Mouse (Mus musculus): ENCODE measurements at regions not wholly inside any gene's neighbourhood (a gene's known extent, or its start where the extent isn't known, plus 50 kb on each side); places are given as distances from the start of the nearest gene placed in this dataset.

DNA sequence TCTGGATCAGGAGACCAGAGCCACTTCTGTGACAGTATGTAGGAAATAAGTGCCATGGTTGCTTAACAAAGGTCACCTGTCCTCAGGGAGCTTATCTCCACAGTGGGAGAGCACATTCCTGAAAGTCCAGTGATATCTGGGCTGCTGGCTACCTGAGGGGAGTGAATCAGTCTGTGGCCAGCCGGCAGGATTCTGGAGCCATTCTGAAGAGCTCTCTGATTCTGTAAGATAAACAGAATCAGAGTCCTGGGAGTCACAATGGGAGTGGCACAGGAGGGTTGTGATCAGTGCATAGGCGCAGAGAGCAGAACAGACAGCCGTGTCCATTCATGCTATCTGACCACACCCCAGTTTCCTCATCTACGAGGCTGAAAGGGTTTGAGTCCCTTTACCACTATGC, 116.0 kb upstream of the Slc22a23 start:
- H3K9me3 ChIP-seq (ENCODE audit: control insufficient read depth, low read length), result no peaks in the 10 kb centered on the region
- no peaks in the 10 kb centered on the region for H3K4me1 ChIP-seq (replicated peaks; ENCODE audit: control insufficient read depth, insufficient read depth)
- no peaks in the 10 kb centered on the region for H3K36me3 ChIP-seq (ENCODE audit: control insufficient read depth, insufficient read depth, low read length)
- H3K9ac ChIP-seq (ENCODE audit: low read length), result no peak overlapping the region
- no peak for DNase-seq (ENCODE audit: low spot score)
- no peak overlapping the region for H3K4me2 ChIP-seq (replicated peaks; ENCODE audit: low read depth)
- ATAC-seq (ENCODE audit: low FRiP score, low TSS enrichment), result no peak
- no peak overlapping the region for H3K4me3 ChIP-seq (ENCODE audit: low read depth, low read length)
- no peak overlapping the region for H3K27ac ChIP-seq (replicated peaks)
- TF ChIP-seq EP300 (optimal IDR thresholded peaks at IDR 0.05) (no peak), CTCF (IDR thresholded peaks at IDR 0.05; ENCODE audit: low read depth) (no peak)
- H3K27me3 ChIP-seq (ENCODE audit: control insufficient read depth, insufficient read depth, low read length), result no peaks in the 10 kb centered on the region
- 32% methylated on average over 4 of the region's 4 CpGs for WGBS

- TF ChIP-seq EP300 (optimal IDR thresholded peaks at IDR 0.05), result no peak
- DNase-seq (ENCODE audit: low spot score), result no peak
- H3K27me3 ChIP-seq (ENCODE audit: control insufficient read depth, insufficient read depth, low read length), result no peaks in the 10 kb centered on the region
- H3K9ac ChIP-seq (ENCODE audit: low read length), result no peak overlapping the region
- no peak overlapping the region for H3K27ac ChIP-seq (replicated peaks)
- H3K36me3 ChIP-seq (ENCODE audit: control insufficient read depth, insufficient read depth, low read length), result no peaks in the 10 kb centered on the region
- H3K4me1 ChIP-seq (replicated peaks; ENCODE audit: control insufficient read depth, insufficient read depth), result no peaks in the 10 kb centered on the region
- no peaks in the 10 kb centered on the region for H3K9me3 ChIP-seq (ENCODE audit: control insufficient read depth, low read length)
- no peak overlapping the region for H3K4me3 ChIP-seq (ENCODE audit: low read depth, low read length)
- no peak for ATAC-seq (ENCODE audit: low FRiP score, low TSS enrichment)
- no peak overlapping the region for H3K4me2 ChIP-seq (replicated peaks; ENCODE audit: low read depth)
- 37% methylated on average over 3 of the region's 3 CpGs for WGBS
Measured at GRCm38 (mm10) chr13:34456051-34456450, 111.1 kb upstream of the Slc22a23 start.

GRCm38 (mm10) chr13:34446806-34447205, 101.8 kb upstream of the Slc22a23 start:
- Histone ChIP-seq H3K27ac (replicated peaks) (no peak overlapping the region), H3K9ac (ENCODE audit: low read length) (no peak overlapping the region), H3K4me1 (replicated peaks; ENCODE audit: control insufficient read depth, insufficient read depth) (no peaks in the 10 kb centered on the region), H3K36me3 (ENCODE audit: control insufficient read depth, insufficient read depth, low read length) (no peaks in the 10 kb centered on the region), H3K27me3 (ENCODE audit: control insufficient read depth, insufficient read depth, low read length) (no peaks in the 10 kb centered on the region), H3K4me2 (replicated peaks; ENCODE audit: low read depth) (no peak overlapping the region), H3K9me3 (ENCODE audit: control insufficient read depth, low read length) (no peaks in the 10 kb centered on the region), H3K4me3 (ENCODE audit: low read depth, low read length) (no peak overlapping the region)
- ATAC-seq (ENCODE audit: low FRiP score, low TSS enrichment) (no peak), DNase-seq (ENCODE audit: low spot score) (no peak)
- TF ChIP-seq EP300 (optimal IDR thresholded peaks at IDR 0.05) (no peak), CTCF (IDR thresholded peaks at IDR 0.05; ENCODE audit: low read depth) (no peak)

DNA sequence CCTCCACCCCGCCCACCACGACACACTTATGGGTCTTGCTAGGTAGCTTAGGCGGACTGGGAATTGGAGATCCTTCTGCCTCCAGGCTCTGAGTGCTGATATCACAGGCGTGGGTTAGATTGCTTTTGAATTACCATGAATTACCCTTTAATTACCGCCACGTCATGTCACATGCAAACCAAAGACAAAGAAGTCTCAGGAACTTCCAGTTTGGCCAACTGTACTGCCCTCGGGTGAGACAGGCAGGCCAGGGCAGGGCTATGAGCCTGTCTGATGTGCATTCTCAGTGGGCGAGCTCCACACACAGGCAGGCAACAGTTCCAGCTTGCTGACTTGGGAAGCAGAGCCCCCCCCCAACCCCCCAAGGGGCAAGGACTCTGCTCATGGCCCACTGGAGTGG, 101.3 kb upstream of the Slc22a23 start:
- ATAC-seq (ENCODE audit: low FRiP score, low TSS enrichment), result no peak
- DNase-seq (ENCODE audit: low spot score), result no peak
- 65% methylated on average over 8 of the region's 8 CpGs for WGBS

DNA sequence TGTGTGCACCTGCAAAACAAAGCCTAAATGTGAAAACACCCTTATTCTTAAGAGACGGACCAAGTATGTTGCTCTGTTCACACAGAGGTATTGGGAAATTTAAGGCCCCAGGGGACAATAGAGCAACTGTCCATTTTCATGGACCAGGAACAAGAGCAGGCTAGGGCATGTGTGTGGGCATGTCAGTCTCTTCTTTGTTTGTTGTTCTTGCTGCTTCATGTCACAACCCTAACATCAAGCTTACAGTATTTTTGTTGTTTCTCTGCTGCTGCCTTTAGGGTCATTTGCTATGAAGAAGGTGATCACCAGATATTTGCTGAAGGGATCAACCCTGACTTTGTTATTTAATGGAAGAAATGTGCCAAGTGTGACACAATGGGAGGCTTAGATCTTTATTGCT, 96.4 kb upstream of the Slc22a23 start:
- no peak overlapping the region for H3K27ac ChIP-seq (replicated peaks)
- no peak overlapping the region for H3K9ac ChIP-seq (ENCODE audit: low read length)
- no peak for DNase-seq (ENCODE audit: low spot score)
- H3K4me2 ChIP-seq (replicated peaks; ENCODE audit: low read depth), result no peak overlapping the region
- H3K36me3 ChIP-seq (ENCODE audit: control insufficient read depth, insufficient read depth, low read length), result no peaks in the 10 kb centered on the region
- no peak for ATAC-seq (ENCODE audit: low FRiP score, low TSS enrichment)
- TF ChIP-seq EP300 (optimal IDR thresholded peaks at IDR 0.05) (no peak), CTCF (IDR thresholded peaks at IDR 0.05; ENCODE audit: low read depth) (no peak)
- H3K9me3 ChIP-seq (ENCODE audit: control insufficient read depth, low read length), result no peaks in the 10 kb centered on the region
- no peaks in the 10 kb centered on the region for H3K4me1 ChIP-seq (replicated peaks; ENCODE audit: control insufficient read depth, insufficient read depth)
- 56% methylated on average over 1 of the region's 1 CpGs for WGBS
- no peaks in the 10 kb centered on the region for H3K27me3 ChIP-seq (ENCODE audit: control insufficient read depth, insufficient read depth, low read length)
- H3K4me3 ChIP-seq (ENCODE audit: low read depth, low read length), result no peak overlapping the region

More for the DNA sequence above, 101.3 kb upstream of the Slc22a23 start:
- Histone ChIP-seq H3K4me2 (replicated peaks; ENCODE audit: low read depth) (no peak overlapping the region), H3K9ac (ENCODE audit: low read length) (no peak overlapping the region), H3K27ac (replicated peaks) (no peak overlapping the region), H3K36me3 (ENCODE audit: control insufficient read depth, insufficient read depth, low read length) (no peaks in the 10 kb centered on the region), H3K27me3 (ENCODE audit: control insufficient read depth, insufficient read depth, low read length) (no peaks in the 10 kb centered on the region), H3K4me3 (ENCODE audit: low read depth, low read length) (no peak overlapping the region), H3K9me3 (ENCODE audit: control insufficient read depth, low read length) (no peaks in the 10 kb centered on the region), H3K4me1 (replicated peaks; ENCODE audit: control insufficient read depth, insufficient read depth) (no peaks in the 10 kb centered on the region)
- TF ChIP-seq EP300 (optimal IDR thresholded peaks at IDR 0.05), result no peak
- no peak for TF ChIP-seq CTCF (IDR thresholded peaks at IDR 0.05; ENCODE audit: low read depth)

DNA sequence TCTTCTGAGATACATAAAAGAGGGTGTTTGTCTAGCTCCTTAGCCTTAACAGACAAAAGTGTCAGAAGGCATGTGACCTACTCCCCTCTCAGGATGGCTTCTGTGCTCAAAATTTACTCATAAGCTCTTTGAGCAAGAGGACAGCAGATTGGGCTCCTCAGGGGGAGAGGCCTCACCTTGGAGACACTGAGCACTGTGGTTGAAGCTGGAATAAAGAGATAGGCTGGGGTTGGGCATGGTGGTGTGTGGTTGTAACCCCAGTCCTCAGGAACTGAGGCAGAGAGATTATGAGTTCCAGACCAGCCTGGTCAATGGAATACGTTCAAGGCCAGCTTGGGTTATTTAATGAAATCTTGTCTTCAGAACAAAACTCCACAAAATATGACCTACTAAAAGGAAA, 82.5 kb upstream of the Slc22a23 start:
- ATAC-seq (ENCODE audit: low FRiP score, low TSS enrichment), result no peak
- WGBS, result 100% methylated on average over 1 of the region's 1 CpGs

More for the DNA sequence above, 82.5 kb upstream of the Slc22a23 start:
- no peaks in the 10 kb centered on the region for H3K4me1 ChIP-seq (replicated peaks; ENCODE audit: control insufficient read depth, insufficient read depth)
- H3K9me3 ChIP-seq (ENCODE audit: control insufficient read depth, low read length), result no peaks in the 10 kb centered on the region
- no peaks in the 10 kb centered on the region for H3K36me3 ChIP-seq (ENCODE audit: control insufficient read depth, insufficient read depth, low read length)
- H3K27ac ChIP-seq (replicated peaks), result no peak overlapping the region
- no peak for TF ChIP-seq CTCF (IDR thresholded peaks at IDR 0.05; ENCODE audit: low read depth)
- TF ChIP-seq EP300 (optimal IDR thresholded peaks at IDR 0.05), result no peak
- H3K9ac ChIP-seq (ENCODE audit: low read length), result no peak overlapping the region
- H3K27me3 ChIP-seq (ENCODE audit: control insufficient read depth, insufficient read depth, low read length), result no peaks in the 10 kb centered on the region
- H3K4me2 ChIP-seq (replicated peaks; ENCODE audit: low read depth), result no peak overlapping the region
- DNase-seq (ENCODE audit: low spot score), result no peak
- no peak overlapping the region for H3K4me3 ChIP-seq (ENCODE audit: low read depth, low read length)

Data from stomach, postnatal 0 days (tissue).